Mouse (Mus musculus) embryonic fibroblast, embryonic 13.5 days (primary cell): ENCODE measurements around the gene Aes.

ENCODE experiments used
- CTCF ChIP-seq: IDR thresholded peaks from 2 replicates; pipeline ENCODE4 v1.5.1; 2011; ENCODE audit warnings: mild to moderate bottlenecking, control low read depth, low read length, moderate library complexity, borderline replicate concordance; ENCODE audit not compliant: insufficient read depth
- POLR2A ChIP-seq: IDR thresholded peaks from 2 replicates; pipeline ENCODE4 v1.6.1; 2011; ENCODE audit warnings: low read depth, mild to moderate bottlenecking, control low read depth, low read length, moderate library complexity

GRCm38 (mm10) chr10:81563481-81563880 lies 4.2 kb downstream of the Aes start:
- TF ChIP-seq CTCF (no peak), POLR2A (no peak)
